Mouse (Mus musculus) heart, embryonic 12.5 days (tissue): Measurements from ENCODE around the gene Kirrel. TPM values are rescaled to one million over a fixed set of nuclear protein-coding genes. Genes with fewer than 3 reads are reported as not detected.

Source experiments
- ATAC-seq: fragments of 200-750 bp; cut with Nextera tagmentation; 2 replicates; pipeline ENCODE4 v1.8.0; 2017; ENCODE audit warnings: moderate TSS enrichment, moderate library complexity; ENCODE audit not compliant: insufficient number of reproducible peaks, low FRiP score
- H3K27ac ChIP-seq: fragments of 300-500 bp; sonication (generic); 2 replicates; pipeline ENCODE4 v1.5.1; 2016; ENCODE audit warnings: mild to moderate bottlenecking, moderate library complexity; ENCODE audit not compliant: poor library complexity, severe bottlenecking
- H3K27me3 ChIP-seq: fragments of 300-500 bp; sonication (generic); replicated peaks from 2 replicates; pipeline ENCODE4 v1.6.1; 2016; ENCODE audit warnings: mild to moderate bottlenecking, moderate library complexity
- H3K36me3 ChIP-seq: fragments of 300-500 bp; sonication (generic); 2 replicates; pipeline ENCODE4 v1.6.1; 2016; ENCODE audit warnings: mild to moderate bottlenecking, moderate library complexity
- H3K4me1 ChIP-seq: fragments of 300-500 bp; sonication (generic); replicated peaks from 2 replicates; pipeline ENCODE4 v1.6.1; 2016; ENCODE audit warnings: mild to moderate bottlenecking
- H3K4me2 ChIP-seq: fragments of 300-500 bp; sonication (generic); 2 replicates; pipeline ENCODE4 v1.6.1; 2016; ENCODE audit warnings: mild to moderate bottlenecking, moderate library complexity
- H3K4me3 ChIP-seq: fragments of 300-500 bp; sonication (generic); 2 replicates; pipeline ENCODE4 v1.5.1; 2016; ENCODE audit warnings: mild to moderate bottlenecking
- H3K9ac ChIP-seq: fragments of 300-500 bp; sonication (generic); 2 replicates; pipeline ENCODE4 v1.6.1; 2016; ENCODE audit warnings: mild to moderate bottlenecking, moderate library complexity
- H3K9me3 ChIP-seq: fragments of 300-500 bp; sonication (generic); replicated peaks from 2 replicates; pipeline ENCODE4 v1.6.1; 2016; ENCODE audit warnings: mild to moderate bottlenecking, moderate library complexity
- WGBS: fragments of 180-500 bp; shearing (Covaris S2); methylation state at CpG from one replicate; pipeline ENCODE4 v1.1.7; 2016; 5-methylcytosine and 5-hydroxymethylcytosine counted together
- polyA plus RNA-seq: library from polyadenylated mRNA; unstranded; fragments of >200 nt; fragmentation: Nextera tagmentation; extraction: Ambion mirVana; gene quantifications from 2 replicates; pipeline ENCODE4 v1.2.1, GENCODE M21; 2016

Kirrel gene
- polyA plus RNA-seq, 1 experiment from 2014 or later: 20.1 TPM

DNA sequence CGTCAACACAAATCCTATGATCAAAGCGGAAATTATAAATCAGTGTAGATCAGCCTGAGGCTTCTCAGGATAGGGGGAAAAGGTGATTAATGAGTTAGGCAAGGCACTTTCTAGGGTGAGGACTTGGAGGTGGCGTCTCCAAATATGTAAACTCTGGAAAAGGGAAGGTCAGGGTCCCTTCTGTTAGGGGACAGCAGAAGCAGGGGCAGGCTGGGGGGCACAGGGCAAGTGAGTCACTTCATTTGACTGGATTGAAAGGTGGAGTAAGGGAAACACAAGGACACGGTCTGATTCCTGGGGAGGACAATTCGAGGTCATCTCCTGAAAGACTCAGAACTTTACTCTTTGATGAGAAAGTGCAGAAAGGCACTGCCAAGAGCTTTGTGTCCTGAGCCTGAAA lies 97.6 kb downstream of the Kirrel start:
- Histone ChIP-seq H3K27me3 (no peaks in the 10 kb centered on the region), H3K36me3 (peaks cover 36% of the 10 kb centered on the region), H3K9ac (no peak overlapping the region), H3K9me3 (no peaks in the 10 kb centered on the region), H3K4me2 (no peak overlapping the region), H3K4me1 (peaks cover 9% of the 10 kb centered on the region), H3K4me3 (no peak overlapping the region), H3K27ac (no peak overlapping the region)
- ATAC-seq: no peak
- WGBS: 73% methylated on average over 5 of the region's 5 CpGs

GRCm38 (mm10) chr3:87076161-87076560 lies 98.4 kb downstream of the Kirrel start:
- Histone ChIP-seq H3K9ac (no peak overlapping the region), H3K36me3 (peaks cover 29% of the 10 kb centered on the region), H3K9me3 (no peaks in the 10 kb centered on the region), H3K27me3 (no peaks in the 10 kb centered on the region), H3K4me2 (no peak overlapping the region), H3K27ac (no peak overlapping the region), H3K4me1 (peaks cover 9% of the 10 kb centered on the region), H3K4me3 (no peak overlapping the region)
- 78% methylated on average over 7 of the region's 7 CpGs for WGBS
- no peak for ATAC-seq

DNA sequence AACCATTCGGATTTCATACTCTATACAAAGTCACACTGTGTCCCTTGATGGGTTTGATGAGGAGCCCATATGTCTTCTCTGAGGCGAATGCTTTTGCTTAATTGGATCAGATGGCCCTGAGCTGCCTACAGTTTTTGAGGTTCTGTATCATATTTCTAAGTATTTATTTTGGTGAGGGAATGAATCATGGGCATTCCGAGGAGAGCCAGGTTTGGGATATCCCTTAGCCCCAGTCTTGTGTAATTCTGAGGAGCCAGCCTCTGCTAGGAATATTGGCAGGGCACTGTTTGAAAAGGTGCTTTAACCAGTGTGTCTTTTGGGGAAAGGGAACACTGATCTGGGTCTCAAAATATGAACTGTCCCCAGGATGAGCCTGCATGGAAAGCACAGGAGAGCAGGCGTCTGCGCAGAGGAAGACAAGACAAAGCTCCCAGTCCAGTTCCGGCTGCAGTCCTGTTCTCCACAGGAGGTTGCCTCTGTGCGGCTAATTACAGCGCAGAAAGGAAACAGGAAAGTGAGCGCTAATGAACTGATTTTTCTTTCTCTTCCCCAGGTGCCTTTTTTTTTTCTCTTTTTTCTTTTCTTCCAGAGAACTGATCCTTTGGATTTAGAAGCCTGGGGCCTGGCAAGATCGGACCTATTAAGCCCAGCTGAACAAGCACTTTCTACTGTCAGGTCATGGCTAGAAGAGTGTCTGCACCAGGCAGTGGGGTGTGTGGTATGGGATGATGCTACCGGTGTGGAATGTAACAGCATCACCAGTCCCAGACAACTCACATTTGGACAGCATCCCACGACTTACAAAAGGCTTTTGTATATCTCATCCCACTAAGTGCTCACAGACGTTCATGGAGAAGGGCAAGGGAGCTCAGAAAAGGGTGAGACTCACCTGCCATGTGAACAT lies 101.7 kb downstream of the Kirrel start:
- WGBS: 49% methylated on average over 13 of the region's 13 CpGs
- Histone ChIP-seq H3K27ac (0 out of 2 replicates have a peak overlapping the region, but pooled peaks have one; percentile 11), H3K9ac (no peak overlapping the region), H3K9me3 (no peaks in the 10 kb centered on the region), H3K27me3 (no peaks in the 10 kb centered on the region), H3K36me3 (peaks cover 5% of the 10 kb centered on the region), H3K4me2 (no peak overlapping the region), H3K4me1 (peaks cover 9% of the 10 kb centered on the region), H3K4me3 (no peak overlapping the region)
- 0 out of 2 replicates have a peak, but pooled peaks have one; percentile 42 for ATAC-seq

DNA sequence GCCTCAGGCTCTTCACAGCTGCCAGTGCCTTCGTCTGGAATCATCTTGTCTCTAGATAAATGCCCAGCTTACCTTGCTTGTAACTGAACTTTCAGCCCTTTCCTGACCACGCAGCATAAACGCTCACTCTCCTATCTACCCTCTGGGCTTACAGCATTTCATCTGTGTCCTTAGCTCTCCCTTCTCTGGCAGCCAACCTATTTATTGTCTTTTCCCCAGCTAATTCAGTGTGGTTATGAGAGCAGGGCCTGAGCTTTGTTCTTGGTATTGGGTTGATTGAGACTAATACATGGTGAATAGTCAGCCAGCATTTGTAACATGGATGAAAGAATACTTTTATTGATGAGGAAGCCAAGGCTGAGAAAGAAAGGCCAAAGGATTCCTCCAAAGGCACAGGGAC lies 102.4 kb downstream of the Kirrel start:
- H3K4me3 ChIP-seq: no peak overlapping the region
- ATAC-seq: no peak
- no peak overlapping the region for H3K27ac ChIP-seq
- no peak overlapping the region for H3K9ac ChIP-seq
- peaks cover 9% of the 10 kb centered on the region for H3K4me1 ChIP-seq
- H3K27me3 ChIP-seq: no peaks in the 10 kb centered on the region
- H3K4me2 ChIP-seq: no peak overlapping the region
- H3K9me3 ChIP-seq: no peaks in the 10 kb centered on the region
- WGBS: 60% methylated on average over 3 of the region's 3 CpGs
- H3K36me3 ChIP-seq: no peaks in the 10 kb centered on the region; the same call in 1 of the 2 replicates

GRCm38 (mm10) chr3:87067396-87067975 lies 107.1 kb downstream of the Kirrel start:
- H3K4me3 ChIP-seq: no peak overlapping the region
- no peak for ATAC-seq
- no peak overlapping the region for H3K9ac ChIP-seq
- WGBS: 72% methylated on average over 8 of the region's 8 CpGs
- H3K4me1 ChIP-seq: no peaks in the 10 kb centered on the region
- 0 out of 2 replicates have a peak, but pooled peaks cover 4% of the 10 kb centered on the region for H3K27me3 ChIP-seq
- H3K36me3 ChIP-seq: no peaks in the 10 kb centered on the region
- no peak overlapping the region for H3K4me2 ChIP-seq
- no peaks in the 10 kb centered on the region; the same call in 1 of the 2 replicates for H3K9me3 ChIP-seq
- no peak overlapping the region for H3K27ac ChIP-seq

DNA sequence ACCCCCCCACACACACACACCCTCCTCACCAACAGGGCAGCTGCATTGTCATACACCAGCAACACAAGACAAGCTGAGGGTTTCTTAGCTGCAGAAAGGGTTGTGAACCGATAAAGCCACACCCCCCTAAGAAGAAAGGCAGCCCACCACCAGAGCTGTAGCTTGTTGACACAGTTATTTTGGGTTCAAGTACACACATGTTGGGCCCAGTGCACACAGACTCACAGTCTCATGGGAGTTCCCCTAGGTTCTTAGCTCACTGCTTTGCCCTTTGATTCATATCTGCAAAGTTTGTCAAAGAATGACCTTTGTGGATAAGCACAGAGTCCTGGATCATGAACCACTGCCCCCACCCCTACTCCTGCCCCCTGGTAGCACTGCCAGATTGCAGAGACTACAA lies 120.6 kb downstream of the Kirrel start:
- H3K9ac ChIP-seq: no peak overlapping the region
- no peak overlapping the region for H3K27ac ChIP-seq
- H3K4me2 ChIP-seq: no peak overlapping the region
- H3K9me3 ChIP-seq: no peaks in the 10 kb centered on the region
- H3K27me3 ChIP-seq: no peaks in the 10 kb centered on the region
- H3K4me1 ChIP-seq: no peaks in the 10 kb centered on the region
- H3K4me3 ChIP-seq: no peak overlapping the region
- 56% methylated on average over 1 of the region's 1 CpGs for WGBS
- no peaks in the 10 kb centered on the region for H3K36me3 ChIP-seq
- no peak for ATAC-seq

DNA sequence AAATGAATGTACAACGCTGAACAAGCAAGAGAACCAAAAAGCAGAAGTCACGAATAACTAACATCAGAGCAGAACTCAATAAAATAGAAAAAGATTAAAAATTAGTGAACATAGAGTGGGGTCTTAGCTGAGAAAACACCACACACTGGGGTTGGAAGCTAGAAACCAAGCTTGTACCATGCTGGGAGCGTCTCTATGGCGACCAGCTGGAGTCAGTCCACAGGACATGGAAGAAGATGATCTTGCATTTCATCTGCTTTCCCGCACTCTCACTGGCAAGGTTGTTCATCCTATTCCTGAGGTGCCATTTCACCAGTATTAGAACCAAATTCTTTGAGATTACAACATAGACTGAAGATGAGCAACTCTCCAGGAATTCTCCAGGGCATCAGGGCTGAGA lies 126.7 kb downstream of the Kirrel start:
- 85% methylated on average over 5 of the region's 5 CpGs for WGBS
- H3K27me3 ChIP-seq: no peaks in the 10 kb centered on the region
- no peaks in the 10 kb centered on the region for H3K36me3 ChIP-seq
- H3K9me3 ChIP-seq: no peaks in the 10 kb centered on the region
- H3K4me2 ChIP-seq: no peak overlapping the region
- H3K4me3 ChIP-seq: no peak overlapping the region
- H3K4me1 ChIP-seq: no peaks in the 10 kb centered on the region
- no peak overlapping the region for H3K27ac ChIP-seq
- no peak for ATAC-seq
- no peak overlapping the region for H3K9ac ChIP-seq

- Histone ChIP-seq H3K4me1 (no peaks in the 10 kb centered on the region), H3K4me2 (no peak overlapping the region), H3K9me3 (no peaks in the 10 kb centered on the region), H3K4me3 (no peak overlapping the region), H3K36me3 (no peaks in the 10 kb centered on the region), H3K27me3 (0 out of 2 replicates have a peak, but pooled peaks cover 1% of the 10 kb centered on the region), H3K9ac (no peak overlapping the region), H3K27ac (no peak overlapping the region)
- no peak for ATAC-seq
- 80% methylated on average over 2 of the region's 2 CpGs for WGBS
Observed at GRCm38 (mm10) chr3:87041733-87042132, 132.8 kb downstream of the Kirrel start.

DNA sequence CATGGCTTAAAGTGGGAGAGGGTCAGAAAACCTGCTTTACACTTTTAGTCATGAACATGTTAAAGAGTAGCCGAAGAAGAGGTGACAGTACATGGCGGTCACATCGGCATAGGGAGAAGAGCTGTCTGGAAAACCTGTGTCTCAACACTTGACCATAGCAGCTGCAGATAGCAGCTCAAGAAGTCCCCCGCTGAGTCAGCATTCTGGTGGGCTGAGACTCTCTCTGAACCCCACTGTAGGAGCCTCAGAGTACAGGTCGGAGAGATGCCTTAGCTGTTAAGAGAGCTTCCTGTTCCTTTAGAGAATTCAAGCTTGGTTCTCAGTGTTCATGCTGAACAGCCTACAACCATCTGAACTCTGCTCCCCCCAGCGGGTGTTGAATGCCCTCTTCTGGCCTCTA lies 136.0 kb downstream of the Kirrel start:
- H3K36me3 ChIP-seq: no peaks in the 10 kb centered on the region
- no peak for ATAC-seq
- no peak overlapping the region for H3K9ac ChIP-seq
- no peak overlapping the region for H3K4me3 ChIP-seq
- no peak overlapping the region for H3K4me2 ChIP-seq
- H3K4me1 ChIP-seq: 0 out of 2 replicates have a peak, but pooled peaks cover 3% of the 10 kb centered on the region
- H3K27me3 ChIP-seq: 0 out of 2 replicates have a peak, but pooled peaks cover 3% of the 10 kb centered on the region
- no peak overlapping the region for H3K27ac ChIP-seq
- 68% methylated on average over 6 of the region's 6 CpGs for WGBS
- H3K9me3 ChIP-seq: no peaks in the 10 kb centered on the region

DNA sequence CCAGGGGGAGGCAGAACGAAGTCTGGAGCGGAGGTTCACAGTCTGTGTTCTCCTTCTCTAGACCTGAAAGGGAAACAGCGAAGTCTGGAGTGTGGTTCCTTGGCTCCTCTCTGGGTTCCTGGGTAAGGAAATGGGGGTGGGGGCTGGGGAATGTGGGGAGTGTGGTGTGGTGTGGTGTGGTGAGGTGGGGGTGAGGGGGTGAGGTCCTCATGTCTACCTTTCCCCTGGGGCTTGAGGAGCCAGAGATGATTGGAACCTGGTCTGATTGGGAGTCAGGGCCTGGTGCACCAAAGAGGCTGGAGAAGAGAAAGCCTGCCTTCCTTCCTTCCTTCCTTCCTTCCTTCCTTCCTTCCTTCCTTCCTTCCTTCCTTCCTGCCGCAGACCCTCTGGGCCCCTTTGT lies 140.5 kb downstream of the Kirrel start:
- no peaks in the 10 kb centered on the region for H3K36me3 ChIP-seq
- 0 out of 2 replicates have a peak, but pooled peaks cover 3% of the 10 kb centered on the region for H3K27me3 ChIP-seq
- no peak overlapping the region for H3K9ac ChIP-seq
- H3K4me1 ChIP-seq: 0 out of 2 replicates have a peak, but pooled peaks cover 3% of the 10 kb centered on the region
- ATAC-seq: no peak
- no peak overlapping the region for H3K4me3 ChIP-seq
- H3K9me3 ChIP-seq: no peaks in the 10 kb centered on the region
- H3K27ac ChIP-seq: no peak overlapping the region
- 85% methylated on average over 4 of the region's 4 CpGs for WGBS
- H3K4me2 ChIP-seq: no peak overlapping the region

DNA sequence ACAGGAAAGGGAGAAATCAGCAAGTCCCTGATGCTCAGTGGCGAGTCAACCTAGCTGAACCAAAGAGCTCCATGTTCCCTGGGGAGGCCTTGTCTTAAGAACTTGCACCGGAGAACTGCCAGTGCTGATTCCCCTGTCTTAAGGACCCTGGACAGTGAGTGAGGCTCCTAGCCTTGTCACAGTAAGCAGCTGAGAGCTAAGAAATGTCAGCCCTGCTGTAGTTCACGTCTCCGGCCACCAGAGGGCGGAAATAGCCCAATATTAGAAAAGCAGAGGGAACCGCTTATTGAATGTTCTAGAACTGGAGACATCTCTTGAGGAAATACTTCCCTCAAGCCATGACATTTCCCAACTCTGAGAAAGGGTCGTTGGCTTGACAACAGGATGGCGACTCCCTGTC lies 141.2 kb downstream of the Kirrel start:
- ATAC-seq: no peak
- no peak overlapping the region for H3K4me2 ChIP-seq
- H3K9ac ChIP-seq: no peak overlapping the region
- 0 out of 2 replicates have a peak, but pooled peaks cover 3% of the 10 kb centered on the region for H3K27me3 ChIP-seq
- H3K27ac ChIP-seq: no peak overlapping the region
- WGBS: 19% methylated on average over 8 of the region's 8 CpGs
- H3K4me1 ChIP-seq: 0 out of 2 replicates have a peak, but pooled peaks cover 3% of the 10 kb centered on the region
- no peak overlapping the region for H3K4me3 ChIP-seq
- no peaks in the 10 kb centered on the region for H3K9me3 ChIP-seq
- no peaks in the 10 kb centered on the region for H3K36me3 ChIP-seq
